Mouse (Mus musculus) bone marrow, adult 2 months (tissue): ENCODE measurements around the gene Ap3d1. TPM values are rescaled to one million over a fixed set of nuclear protein-coding genes. Genes with fewer than 3 reads are reported as not detected.

Experiments
- H3K27ac ChIP-seq: fragments of 200-500 bp; 2 replicates; pipeline ENCODE4 v1.5.1; 2012; ENCODE audit warnings: low read depth, mild to moderate bottlenecking, control low read depth, inconsistent platforms, low read length; ENCODE audit not compliant: control insufficient read depth, poor library complexity, insufficient read depth
- H3K4me1 ChIP-seq: fragments of 200-500 bp; 2 replicates; pipeline ENCODE4 v1.6.1; 2011; ENCODE audit warnings: low read length; ENCODE audit not compliant: control insufficient read depth, insufficient read depth
- H3K4me3 ChIP-seq: fragments of 200-500 bp; replicated peaks from 2 replicates; pipeline ENCODE3; 2011; ENCODE audit warnings: mild to moderate bottlenecking, low read depth, low read length, control low read depth; ENCODE audit not compliant: control insufficient read depth
- CTCF ChIP-seq: fragments of 200-500 bp; IDR thresholded peaks from 2 replicates; pipeline ENCODE4 v1.5.1; 2011; ENCODE audit warnings: low read length, control low read depth; ENCODE audit not compliant: control insufficient read depth, insufficient read depth
- POLR2A ChIP-seq: fragments of 200-500 bp; IDR thresholded peaks from 2 replicates; pipeline ENCODE4 v1.6.1; 2011; ENCODE audit warnings: low read depth, mild to moderate bottlenecking, control low read depth, low read length, borderline replicate concordance; ENCODE audit not compliant: control insufficient read depth
- WGBS: fragments of 180-500 bp; shearing (Covaris S2); methylation state at CpG from one replicate; pipeline ENCODE4 v1.1.7; 2018; 5-methylcytosine and 5-hydroxymethylcytosine counted together
- polyA plus RNA-seq: library from polyadenylated mRNA; stranded (reverse); fragments of >200 nt; gene quantifications from 2 replicates; pipeline ENCODE4 v1.2.4, GENCODE M21; 2011; ENCODE audit warnings: low replicate concordance; ENCODE audit not compliant: missing spikeins, insufficient read depth, insufficient read length

Ap3d1 gene
- polyA plus RNA-seq, 1 experiment = 68.0 TPM

GRCm38 (mm10) chr10:80665459-80665858, 76.6 kb downstream of the Ap3d1 start:
- Histone ChIP-seq H3K4me1 (peaks cover 6% of the 10 kb centered on the region), H3K4me3 (no peak overlapping the region), H3K27ac (no peak overlapping the region)
- no peak for TF ChIP-seq CTCF
- no peak for TF ChIP-seq POLR2A
- 36% methylated on average over 4 of the region's 4 CpGs for WGBS

- TF ChIP-seq POLR2A (no peak), CTCF (no peak)
- H3K4me1 ChIP-seq = peaks cover 6% of the 10 kb centered on the region
- 15% methylated on average over 10 of the region's 10 CpGs for WGBS
- no peak overlapping the region for H3K4me3 ChIP-seq
- H3K27ac ChIP-seq = peak overlapping the region; percentile 83
These were observed 77.1 kb downstream of the Ap3d1 start for GRCm38 (mm10) chr10:80665016-80665380.

GRCm38 (mm10) chr10:80664197-80665015, 77.7 kb downstream of the Ap3d1 start:
- Histone ChIP-seq H3K4me3 (no peak overlapping the region), H3K4me1 (peaks cover 6% of the 10 kb centered on the region), H3K27ac (peak overlapping the region; percentile 83)
- WGBS = 5% methylated on average over 16 of the region's 16 CpGs
- no peak for TF ChIP-seq CTCF
- TF ChIP-seq POLR2A = no peak

GRCm38 (mm10) chr10:80663485-80664196, 78.4 kb downstream of the Ap3d1 start:
- H3K4me3 ChIP-seq = no peak overlapping the region
- peaks cover 6% of the 10 kb centered on the region for H3K4me1 ChIP-seq
- 20% methylated on average over 5 of the region's 5 CpGs for WGBS
- H3K27ac ChIP-seq = peak overlapping the region; percentile 68
- TF ChIP-seq CTCF (no peak), POLR2A (no peak)

GRCm38 (mm10) chr10:80661149-80661548, 80.9 kb downstream of the Ap3d1 start:
- peaks cover 12% of the 10 kb centered on the region for H3K4me1 ChIP-seq
- 35% methylated on average over 5 of the region's 5 CpGs for WGBS
- no peak overlapping the region for H3K4me3 ChIP-seq
- no peak for TF ChIP-seq POLR2A
- peak; percentile 84 for TF ChIP-seq CTCF
- H3K27ac ChIP-seq = no peak overlapping the region

- peak; percentile 73 for TF ChIP-seq CTCF
- no peak for TF ChIP-seq POLR2A
- whole genome bisulfite sequencing = 11% methylated on average over 10 of the region's 10 CpGs
- H3K27ac ChIP-seq = peak overlapping the region; percentile 62
- peaks cover 10% of the 10 kb centered on the region for H3K4me1 ChIP-seq
- H3K4me3 ChIP-seq = no peak overlapping the region
These were observed 82.9 kb downstream of the Ap3d1 start for GRCm38 (mm10) chr10:80659213-80659612.

- Histone ChIP-seq H3K4me1 (peaks cover 9% of the 10 kb centered on the region), H3K27ac (peak overlapping the region; percentile 62), H3K4me3 (no peak overlapping the region)
- no peak for TF ChIP-seq CTCF
- TF ChIP-seq POLR2A = no peak
- 10% methylated on average over 4 of the region's 4 CpGs for WGBS
These were observed 83.2 kb downstream of the Ap3d1 start for GRCm38 (mm10) chr10:80658841-80659202.

- H3K4me3 ChIP-seq = no peak overlapping the region
- peak overlapping the region; percentile 7; the same call in 1 of the 2 replicates for H3K27ac ChIP-seq
- peaks cover 8% of the 10 kb centered on the region for H3K4me1 ChIP-seq
- TF ChIP-seq CTCF = no peak
- TF ChIP-seq POLR2A = no peak
- 43% methylated on average over 14 of the region's 14 CpGs for WGBS
These were observed 83.7 kb downstream of the Ap3d1 start for GRCm38 (mm10) chr10:80658194-80658840.

Other genes starting within 250 kb of the Ap3d1 start
- gene Onecut3, start 247.4 kb downstream of the Ap3d1 start, polyA plus RNA-seq = not detected in 2 replicates
- gene Atp8b3, start 203.1 kb downstream of the Ap3d1 start, polyA plus RNA-seq = not detected in 2 replicates
- 46.3 and 55.3 TPM in 2 replicates for gene Rexo1, start 180.7 kb downstream of the Ap3d1 start, polyA plus RNA-seq
- gene Klf16, start 164.9 kb downstream of the Ap3d1 start, polyA plus RNA-seq = 13.4 and 18.6 TPM in 2 replicates
- gene Abhd17a, start 151.9 kb downstream of the Ap3d1 start, polyA plus RNA-seq = 44.4 and 53.1 TPM in 2 replicates
- gene Scamp4, start 139.4 kb downstream of the Ap3d1 start, polyA plus RNA-seq = 12.9 and 17.2 TPM in 2 replicates
- 2.2 and 3.2 TPM in 2 replicates for gene Adat3, start 139.4 kb downstream of the Ap3d1 start, polyA plus RNA-seq
- 2.0 and 2.4 TPM in 2 replicates for gene Gm49322, start 136.2 kb downstream of the Ap3d1 start, polyA plus RNA-seq
- gene Csnk1g2, start 119.4 kb downstream of the Ap3d1 start, polyA plus RNA-seq = 49.9 and 75.2 TPM in 2 replicates
- gene Btbd2, start 85.2 kb downstream of the Ap3d1 start, polyA plus RNA-seq = 7.0 and 22.1 TPM in 2 replicates
- 70.5 and 89.6 TPM in 2 replicates for gene Mknk2, start 64.2 kb downstream of the Ap3d1 start, polyA plus RNA-seq
- 16.3 and 45.8 TPM in 2 replicates for gene Mob3a, start 40.3 kb downstream of the Ap3d1 start, polyA plus RNA-seq
- 22.9 and 33.3 TPM in 2 replicates for gene Izumo4, start 40.1 kb downstream of the Ap3d1 start, polyA plus RNA-seq
- gene Dot1l, start 12.9 kb upstream of the Ap3d1 start, polyA plus RNA-seq = 30.8 and 55.1 TPM in 2 replicates
- 26.5 and 34.5 TPM in 2 replicates for gene Sf3a2, start 55.9 kb upstream of the Ap3d1 start, polyA plus RNA-seq
- gene Plekhj1, start 56.4 kb upstream of the Ap3d1 start, polyA plus RNA-seq = 123 and 186 TPM in 2 replicates
- gene Amh, start 63.0 kb upstream of the Ap3d1 start, polyA plus RNA-seq = 3.0 TPM in 1 of 2 replicates, not detected in the other
- gene Jsrp1, start 71.2 kb upstream of the Ap3d1 start, polyA plus RNA-seq = 1.4 TPM in 1 of 2 replicates, not detected in the other
- 672 and 986 TPM in 2 replicates for gene Oaz1, start 84.4 kb upstream of the Ap3d1 start, polyA plus RNA-seq
- not detected in 2 replicates for gene Lingo3, start 101.8 kb upstream of the Ap3d1 start, polyA plus RNA-seq
- 114 and 136 TPM in 2 replicates for gene Lsm7, start 112.9 kb upstream of the Ap3d1 start, polyA plus RNA-seq
- 68.6 and 109 TPM in 2 replicates for gene Sppl2b, start 113.0 kb upstream of the Ap3d1 start, polyA plus RNA-seq
- gene Tmprss9, start 129.6 kb upstream of the Ap3d1 start, polyA plus RNA-seq = not detected in 2 replicates
- gene Timm13, start 158.7 kb upstream of the Ap3d1 start, polyA plus RNA-seq = 78.1 and 118 TPM in 2 replicates
- 10.7 and 29.8 TPM in 2 replicates for gene Lmnb2, start 176.0 kb upstream of the Ap3d1 start, polyA plus RNA-seq
- 6.3 and 17.9 TPM in 2 replicates for gene Gadd45b, start 187.8 kb upstream of the Ap3d1 start, polyA plus RNA-seq